In the genomic region with DNA sequence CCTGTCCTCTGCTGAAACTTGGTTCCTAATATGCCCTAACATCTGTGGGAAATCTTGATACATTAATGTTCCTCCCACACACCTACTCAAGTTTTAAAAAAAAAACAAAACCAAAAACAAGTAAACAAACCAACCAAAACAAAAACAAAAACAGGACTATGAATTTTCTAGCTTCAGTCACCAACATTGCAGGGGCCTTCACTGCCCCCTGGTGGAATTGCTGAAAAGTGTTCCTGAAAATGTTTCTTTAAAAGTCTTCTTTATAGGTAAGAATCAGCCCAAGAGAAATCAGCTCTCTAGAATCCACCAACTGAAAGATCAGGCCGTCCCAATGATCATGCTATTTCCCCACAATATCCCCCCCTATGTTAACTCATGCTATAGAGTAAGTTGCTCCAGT, we compare ENCODE assay signal across 10 mouse cellular contexts.
DNase-seq lines count a peak whose midpoint lies in the region; ATAC-seq and TF ChIP-seq lines count a peak whose summit lies in the region.
"Had no signal": no experiment of that assay in that cellular context is flagged by ENCODE, and none has a peak within 500 bp of the region (broad histone marks: within the 10 kb centered on the region; RNA-seq: fewer than 3 reads in every experiment).

No protein-coding gene starts in this region.

- intact Hi-C loops in left cerebral cortex, adult 2 months (cut with DNase I) = loop anchor here (1.0 to 10.0 kb wide), 4 partner anchors 87 to 1324 kb away; partner anchors contain the start of gene Cpne8
- intact Hi-C loops in left cerebral cortex, postnatal 36 days (cut with DNase I) = loop anchor here (5.0 kb wide), 1 partner anchor 252 kb away; the partner anchor contains the start of gene Cpne8

- no peaks in the 10 kb centered on the region for H3K4me1 ChIP-seq in forebrain, embryonic 11.5 days (replicated peaks; ENCODE audit: control insufficient read depth, insufficient read depth, low read length)
- no peaks in the 10 kb centered on the region for H3K4me1 ChIP-seq in forebrain, embryonic 16.5 days (replicated peaks; ENCODE audit: control insufficient read depth, insufficient read depth, low read length)
- H3K4me1 ChIP-seq in E14TG2a.4 (replicated peaks; ENCODE audit: low read depth, low read length) = no peaks in the 10 kb centered on the region

- ATAC-seq in forebrain, embryonic 11.5 days (replicated peaks; ENCODE audit: low FRiP score) = no peak; the same call in 1 of the 2 replicates
- ATAC-seq in forebrain, embryonic 16.5 days = no peak
- ATAC-seq in erythroblast, adult 5-6 weeks (replicated peaks; ENCODE audit: low FRiP score, poor library complexity, severe bottlenecking) = no peak

- H3K4me3 ChIP-seq in forebrain, embryonic 11.5 days (ENCODE audit: low read depth, low read length) = no peak overlapping the region
- no peak overlapping the region for H3K4me3 ChIP-seq in forebrain, embryonic 16.5 days (replicated peaks; ENCODE audit: low read length)
- no peak overlapping the region for H3K4me3 ChIP-seq in left cerebral cortex, adult 2 months
- H3K4me3 ChIP-seq in E14TG2a.4 (replicated peaks; ENCODE audit: low read length) = no peak overlapping the region
- H3K4me3 ChIP-seq: erythroblast, embryonic 14.5 days had no signal

- H3K36me3 ChIP-seq in forebrain, embryonic 11.5 days (ENCODE audit: control insufficient read depth, insufficient read depth, low read length) = no peaks in the 10 kb centered on the region
- peaks cover 5% of the 10 kb centered on the region for H3K36me3 ChIP-seq in forebrain, embryonic 16.5 days (ENCODE audit: control insufficient read depth, insufficient read depth)
- no peaks in the 10 kb centered on the region for H3K36me3 ChIP-seq in E14TG2a.4 (ENCODE audit: insufficient read depth, low read length)
- H3K36me3 ChIP-seq: G1E had no signal

- H3K27me3 ChIP-seq in forebrain, embryonic 11.5 days (ENCODE audit: control insufficient read depth, insufficient read depth, low read length) = no peaks in the 10 kb centered on the region
- H3K27me3 ChIP-seq in forebrain, embryonic 16.5 days (replicated peaks; ENCODE audit: control insufficient read depth, insufficient read depth, low read length) = no peaks in the 10 kb centered on the region
- no peaks in the 10 kb centered on the region for H3K27me3 ChIP-seq in E14TG2a.4 (ENCODE audit: insufficient read depth, low read length)

- H3K9me3 ChIP-seq in forebrain, embryonic 11.5 days (ENCODE audit: control insufficient read depth, low read length) = no peaks in the 10 kb centered on the region
- H3K9me3 ChIP-seq in forebrain, embryonic 16.5 days (ENCODE audit: control insufficient read depth, low read length) = no peaks in the 10 kb centered on the region; the same call in 1 of the 2 replicates
- no peaks in the 10 kb centered on the region for H3K9me3 ChIP-seq in E14TG2a.4 (ENCODE audit: low read length)

- TF ChIP-seq CTCF in left cerebral cortex, adult 2 months (IDR thresholded peaks at IDR 0.05) = peak; percentile 88
- peak; percentile 75 for TF ChIP-seq CTCF in E14TG2a.4 (conservative IDR thresholded peaks at IDR 0.05; ENCODE audit: low read length)

- no peak overlapping the region for H3K9ac ChIP-seq in forebrain, embryonic 11.5 days (ENCODE audit: low read length)
- H3K9ac ChIP-seq in forebrain, embryonic 16.5 days (replicated peaks; ENCODE audit: low read depth, low read length) = no peak overlapping the region

- peak; percentile 60 for DNase-seq in forebrain, embryonic 11.5 days (ENCODE audit: low spot score)
- DNase-seq in left cerebral cortex, adult 2 months (ENCODE audit: extremely low spot score in 1 of 2, low spot score in 2 of 2) = no peak
- no peak for DNase-seq in left cerebral cortex, postnatal 36 days (ENCODE audit: low spot score in 2 of 2)
- peak; percentile 36 for DNase-seq in embryo, embryonic 9.5 days (ENCODE audit: extremely low spot score)
- no peak for DNase-seq in thymus, postnatal 25 days

- no peak overlapping the region for H3K27ac ChIP-seq in forebrain, embryonic 11.5 days (ENCODE audit: low read depth, low read length)
- no peak overlapping the region for H3K27ac ChIP-seq in forebrain, embryonic 16.5 days (ENCODE audit: low read length)
- H3K27ac ChIP-seq in left cerebral cortex, adult 2 months = no peak overlapping the region

- H3K4me2 ChIP-seq in forebrain, embryonic 11.5 days (ENCODE audit: low read depth, low read length, severe bottlenecking) = no peak overlapping the region
- H3K4me2 ChIP-seq in forebrain, embryonic 16.5 days (ENCODE audit: low read length) = no peak overlapping the region

- 42% methylated on average over 1 of the region's 1 CpGs for WGBS in forebrain, embryonic 11.5 days
- 17% methylated on average over 1 of the region's 1 CpGs for WGBS in forebrain, embryonic 16.5 days

Comparison
In these comparisons a context has a peak if more than half of its experiments do, and no peak if none do; other contexts are left out.
1. DNase-seq: peak in forebrain, embryonic 11.5 days (single experiment) and embryo, embryonic 9.5 days (single experiment); none in left cerebral cortex, adult 2 months (0 of 2), left cerebral cortex, postnatal 36 days (0 of 2) and thymus, postnatal 25 days (single experiment).